Mouse (Mus musculus): ENCODE data around the gene Ms4a15.

DNA sequence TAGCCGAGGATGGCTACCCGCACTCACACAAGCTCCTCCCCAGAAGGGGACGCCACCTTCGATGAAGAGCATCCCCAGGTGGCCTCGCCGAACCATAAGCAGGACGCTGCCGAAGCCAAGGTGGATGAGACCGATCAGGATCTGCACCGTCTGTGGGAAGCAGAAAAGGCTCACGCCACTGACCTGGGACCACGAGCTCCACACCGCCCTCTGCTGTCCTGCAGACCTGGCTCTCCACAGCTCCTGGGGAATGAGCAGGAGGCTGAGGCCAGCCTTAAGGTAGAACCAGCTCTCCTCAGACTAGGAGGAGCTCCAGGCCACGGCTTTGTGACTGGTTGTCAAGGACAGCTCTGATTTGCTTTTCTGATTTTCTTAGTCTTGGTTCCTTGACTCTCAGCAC is 9.9 kb downstream of the Ms4a15 start:
- TF ChIP-seq CTCF (IDR thresholded peaks at IDR 0.05; ENCODE audit: low read depth, low read length) (peak; percentile 86), EP300 (IDR thresholded peaks at IDR 0.05; ENCODE audit: insufficient read depth, low read depth, low read length) (no peak), POLR2A (IDR thresholded peaks at IDR 0.05; ENCODE audit: insufficient read depth, low read length) (no peak)

All from ES-Bruce4 (cell line).